Comparison of ENCODE assay signal across 8 mouse cellular contexts in genomic region chr5:77354361-77354787, GRCm38 (mm10). TPM values are rescaled to one million over a fixed set of nuclear protein-coding genes. Genes with fewer than 3 reads are reported as not detected.
DNase-seq lines count a peak whose midpoint lies in the region; ATAC-seq and TF ChIP-seq lines count a peak whose summit lies in the region.

No protein-coding gene starts in this region.

- 0 out of 2 replicates have a peak overlapping the region, but pooled peaks have one; percentile 26 for H3K4me3 ChIP-seq in bone marrow macrophage, adult 2 months (ENCODE audit: insufficient read depth, low read length)
- peak overlapping the region; percentile 28 for H3K4me3 ChIP-seq in embryonic facial prominence, embryonic 15.5 days (replicated peaks)
- no peak overlapping the region for H3K4me3 ChIP-seq in heart, embryonic 11.5 days (ENCODE audit: low read depth, low read length)
- peak overlapping the region; percentile 22 for H3K4me3 ChIP-seq in kidney, embryonic 15.5 days (replicated peaks)
- H3K4me3 ChIP-seq in limb, embryonic 15.5 days, result peak overlapping the region; percentile 25

- DNase-seq in B cell, adult 2 months, result peak; percentile 88 to 89
- DNase-seq in monocyte, adult 2 months (ENCODE audit: low read depth in 1 of 2, low spot score in 2 of 2), result peak; percentile 42 to 63
- DNase-seq in spleen, postnatal 14 days (ENCODE audit: low spot score in 2 of 2), result peak; percentile 55 to 72

- H3K36me3 ChIP-seq in embryonic facial prominence, embryonic 15.5 days, result peaks cover 15% of the 10 kb centered on the region
- H3K36me3 ChIP-seq in heart, embryonic 11.5 days (ENCODE audit: control insufficient read depth, insufficient read depth, low read length), result peaks cover 4% of the 10 kb centered on the region; the same call in 1 of the 2 replicates
- H3K36me3 ChIP-seq in kidney, embryonic 15.5 days, result peaks cover 20% of the 10 kb centered on the region
- H3K36me3 ChIP-seq in limb, embryonic 15.5 days, result peaks cover 15% of the 10 kb centered on the region

- ATAC-seq in embryonic facial prominence, embryonic 15.5 days (ENCODE audit: insufficient number of reproducible peaks, low FRiP score, low TSS enrichment, low read depth), result peak; percentile 65
- ATAC-seq in heart, embryonic 11.5 days (replicated peaks; ENCODE audit: insufficient number of reproducible peaks, low FRiP score, low TSS enrichment), result no peak
- 0 out of 2 replicates have a peak, but pooled peaks have one; percentile 10 for ATAC-seq in kidney, embryonic 15.5 days (replicated peaks; ENCODE audit: low FRiP score)
- ATAC-seq in limb, embryonic 15.5 days (ENCODE audit: insufficient number of reproducible peaks, low FRiP score, low TSS enrichment, low read depth), result no peak

- TF ChIP-seq POLR2A in bone marrow macrophage, adult 2 months (IDR thresholded peaks at IDR 0.05; ENCODE audit: borderline replicate concordance, low read depth, low read length), result no peak

- H3K4me2 ChIP-seq in embryonic facial prominence, embryonic 15.5 days (replicated peaks), result peak overlapping the region; percentile 49
- H3K4me2 ChIP-seq in heart, embryonic 11.5 days, result peak overlapping the region; percentile 46
- peak overlapping the region; percentile 53 for H3K4me2 ChIP-seq in kidney, embryonic 15.5 days
- peak overlapping the region; percentile 45 for H3K4me2 ChIP-seq in limb, embryonic 15.5 days

- TF ChIP-seq CTCF in bone marrow macrophage, adult 2 months (IDR thresholded peaks at IDR 0.05; ENCODE audit: low read depth, low read length), result peak; percentile 98

- no peaks in the 10 kb centered on the region for H3K9me3 ChIP-seq in embryonic facial prominence, embryonic 15.5 days (replicated peaks)
- H3K9me3 ChIP-seq in heart, embryonic 11.5 days (replicated peaks; ENCODE audit: control insufficient read depth, low read length), result no peaks in the 10 kb centered on the region
- no peaks in the 10 kb centered on the region for H3K9me3 ChIP-seq in kidney, embryonic 15.5 days (replicated peaks)
- no peaks in the 10 kb centered on the region for H3K9me3 ChIP-seq in limb, embryonic 15.5 days

- H3K27ac ChIP-seq in bone marrow macrophage, adult 2 months (ENCODE audit: insufficient read depth, low read depth, low read length), result no peak overlapping the region
- H3K27ac ChIP-seq in embryonic facial prominence, embryonic 15.5 days (replicated peaks), result no peak overlapping the region
- no peak overlapping the region for H3K27ac ChIP-seq in heart, embryonic 11.5 days (ENCODE audit: low read depth, low read length)
- peak overlapping the region; percentile 98 for H3K27ac ChIP-seq in kidney, embryonic 15.5 days
- no peak overlapping the region for H3K27ac ChIP-seq in limb, embryonic 15.5 days

- peaks cover 17% of the 10 kb centered on the region for H3K4me1 ChIP-seq in bone marrow macrophage, adult 2 months (ENCODE audit: control insufficient read depth, insufficient read depth, low read length)
- peaks cover 43% of the 10 kb centered on the region for H3K4me1 ChIP-seq in embryonic facial prominence, embryonic 15.5 days
- peaks cover 11% of the 10 kb centered on the region for H3K4me1 ChIP-seq in heart, embryonic 11.5 days (ENCODE audit: control insufficient read depth, insufficient read depth, low read length)
- peaks cover 61% of the 10 kb centered on the region for H3K4me1 ChIP-seq in kidney, embryonic 15.5 days
- H3K4me1 ChIP-seq in limb, embryonic 15.5 days, result peaks cover 33% of the 10 kb centered on the region

- H3K9ac ChIP-seq in embryonic facial prominence, embryonic 15.5 days, result no peak overlapping the region
- H3K9ac ChIP-seq in heart, embryonic 11.5 days (ENCODE audit: low read depth, low read length), result no peak overlapping the region
- H3K9ac ChIP-seq in kidney, embryonic 15.5 days, result no peak overlapping the region
- no peak overlapping the region for H3K9ac ChIP-seq in limb, embryonic 15.5 days

- WGBS in embryonic facial prominence, embryonic 15.5 days, result 3% methylated on average over 16 of the region's 16 CpGs
- WGBS in heart, embryonic 11.5 days (ENCODE audit: insufficient replicate concordance), result 10% methylated on average over 16 of the region's 16 CpGs
- 5% methylated on average over 16 of the region's 16 CpGs for WGBS in kidney, embryonic 15.5 days
- 4% methylated on average over 16 of the region's 16 CpGs for WGBS in limb, embryonic 15.5 days

- no peaks in the 10 kb centered on the region for H3K27me3 ChIP-seq in embryonic facial prominence, embryonic 15.5 days
- H3K27me3 ChIP-seq in heart, embryonic 11.5 days (ENCODE audit: control insufficient read depth, insufficient read depth, low read length), result peaks cover 2% of the 10 kb centered on the region; the same call in 1 of the 2 replicates
- H3K27me3 ChIP-seq in kidney, embryonic 15.5 days, result no peaks in the 10 kb centered on the region
- H3K27me3 ChIP-seq in limb, embryonic 15.5 days, result no peaks in the 10 kb centered on the region; the same call in 1 of the 2 replicates

RNA-seq across cellular contexts. Expression of gene Polr2b, which starts 44.4 kb away (rescaled TPM):
- polyA plus RNA-seq in bone marrow macrophage, adult 2 months (2012; ENCODE audit: insufficient read depth, insufficient read length, missing spikeins), result 31.0 and 35.9 TPM in 2 replicates
- polyA plus RNA-seq in embryonic facial prominence, embryonic 15.5 days (2015; fragmentation: Nextera tagmentation; extraction: Ambion mirVana), result 52.2 and 53.8 TPM in 2 replicates
- polyA plus RNA-seq in heart, embryonic 11.5 days (2014; fragmentation: Nextera tagmentation; extraction: Ambion mirVana), result 46.0 and 52.0 TPM in 2 replicates
- polyA plus RNA-seq in kidney, embryonic 15.5 days (2015; fragmentation: Nextera tagmentation; extraction: Ambion mirVana), result 67.0 and 69.5 TPM in 2 replicates
- 50.8 and 54.8 TPM in 2 replicates for polyA plus RNA-seq in limb, embryonic 15.5 days (2015; fragmentation: Nextera tagmentation; extraction: Ambion mirVana)

RNA-seq across cellular contexts. Expression of gene Noa1, which starts 44.5 kb away (rescaled TPM):
- polyA plus RNA-seq in bone marrow macrophage, adult 2 months (2012; ENCODE audit: insufficient read depth, insufficient read length, missing spikeins), result 10.1 and 10.5 TPM in 2 replicates
- 30.5 and 31.1 TPM in 2 replicates for polyA plus RNA-seq in embryonic facial prominence, embryonic 15.5 days (2015; fragmentation: Nextera tagmentation; extraction: Ambion mirVana)
- polyA plus RNA-seq in heart, embryonic 11.5 days (2014; fragmentation: Nextera tagmentation; extraction: Ambion mirVana), result 20.3 and 21.1 TPM in 2 replicates
- 35.7 and 36.2 TPM in 2 replicates for polyA plus RNA-seq in kidney, embryonic 15.5 days (2015; fragmentation: Nextera tagmentation; extraction: Ambion mirVana)
- polyA plus RNA-seq in limb, embryonic 15.5 days (2015; fragmentation: Nextera tagmentation; extraction: Ambion mirVana), result 29.4 TPM in 2 replicates

RNA-seq across cellular contexts. Expression of gene Igfbp7, which starts 53.5 kb away (rescaled TPM):
- polyA plus RNA-seq in bone marrow macrophage, adult 2 months (2012; ENCODE audit: insufficient read depth, insufficient read length, missing spikeins), result 6.6 and 7.3 TPM in 2 replicates
- polyA plus RNA-seq in embryonic facial prominence, embryonic 15.5 days (2015; fragmentation: Nextera tagmentation; extraction: Ambion mirVana), result 107 and 116 TPM in 2 replicates
- polyA plus RNA-seq in heart, embryonic 11.5 days (2014; fragmentation: Nextera tagmentation; extraction: Ambion mirVana), result 35.3 and 38.1 TPM in 2 replicates
- 343 and 354 TPM in 2 replicates for polyA plus RNA-seq in kidney, embryonic 15.5 days (2015; fragmentation: Nextera tagmentation; extraction: Ambion mirVana)
- polyA plus RNA-seq in limb, embryonic 15.5 days (2015; fragmentation: Nextera tagmentation; extraction: Ambion mirVana), result 138 and 151 TPM in 2 replicates

Comparison
In these comparisons a context has a peak if more than half of its experiments do, and no peak if none do; other contexts are left out.
1. ATAC-seq: peak in embryonic facial prominence, embryonic 15.5 days (single experiment) and kidney, embryonic 15.5 days (single experiment); none in heart, embryonic 11.5 days (single experiment) and limb, embryonic 15.5 days (single experiment).
2. Peak in every context shown above with its lines, with median percentiles within 50 percentile points of each other: DNase-seq and H3K4me2 ChIP-seq.